Mouse (Mus musculus) thymus, adult 2 months (tissue): Measurements from ENCODE around the gene C130050O18Rik.

Source experiments
- CTCF ChIP-seq: fragments of 200-500 bp; IDR thresholded peaks from 2 replicates; pipeline ENCODE4 v1.5.1; 2012; ENCODE audit warnings: mild to moderate bottlenecking, control low read depth, low read length, moderate library complexity, borderline replicate concordance; ENCODE audit not compliant: control insufficient read depth, poor library complexity, insufficient read depth; ENCODE audit errors: extremely low read depth
- POLR2A ChIP-seq: fragments of 200-500 bp; IDR thresholded peaks from 2 replicates; pipeline ENCODE4 v1.6.1; 2012; ENCODE audit warnings: mild to moderate bottlenecking, low read length, control low read depth, moderate library complexity; ENCODE audit not compliant: control insufficient read depth, poor library complexity, insufficient read depth; ENCODE audit errors: extremely low read depth

GRCm38 (mm10) chr5:139381586-139382513 is 23.2 kb upstream of the C130050O18Rik start:
- no peak for TF ChIP-seq POLR2A
- no peak for TF ChIP-seq CTCF
